7 mouse cellular contexts compared by ENCODE assay signal in genomic region chr16:57166611-57167513, GRCm38 (mm10). TPM values are rescaled to one million over a fixed set of nuclear protein-coding genes. Genes with fewer than 3 reads are reported as not detected.
DNase-seq lines count a peak whose midpoint lies in the region; ATAC-seq and TF ChIP-seq lines count a peak whose summit lies in the region.

Gene Nit2, minus strand, starts transcription at chr16:57167341.

- TF ChIP-seq POLR2A in kidney, adult 2 months (IDR thresholded peaks at IDR 0.05; ENCODE audit: low read depth, low read length): peak; percentile 59
- TF ChIP-seq POLR2A in spleen, adult 2 months (IDR thresholded peaks at IDR 0.05; ENCODE audit: low read depth, low read length): peak; percentile 42; the same call in 1 of the 2 replicates

- H3K36me3 ChIP-seq in embryonic facial prominence, embryonic 12.5 days: peaks cover 16% of the 10 kb centered on the region; the same call in 1 of the 2 replicates
- peaks cover 4% of the 10 kb centered on the region; the same call in 1 of the 2 replicates for H3K36me3 ChIP-seq in kidney, adult 2 months (ENCODE audit: control insufficient read depth, insufficient read depth, low read length)
- H3K36me3 ChIP-seq in limb, embryonic 12.5 days: peaks cover 33% of the 10 kb centered on the region
- peaks cover 10% of the 10 kb centered on the region for H3K36me3 ChIP-seq in midbrain, embryonic 15.5 days (replicated peaks)
- peaks cover 2% of the 10 kb centered on the region for H3K36me3 ChIP-seq in spleen, adult 2 months (ENCODE audit: control insufficient read depth, insufficient read depth, low read length)

- DNase-seq in adrenal gland, postnatal 25 days: peak; percentile 98
- DNase-seq in heart, adult 18-20 months: peak; percentile 96 to 98
- peak; percentile 97 for DNase-seq in kidney, adult 2 months
- peak; percentile 66 to 94 for DNase-seq in spleen, adult 2 months (ENCODE audit: low read depth in 1 of 2, low spot score in 2 of 2)

- H3K9ac ChIP-seq in embryonic facial prominence, embryonic 12.5 days: peak within 1 kb of the TSS; percentile 74
- peak within 1 kb of the TSS; percentile 84 for H3K9ac ChIP-seq in limb, embryonic 12.5 days (replicated peaks)
- H3K9ac ChIP-seq in midbrain, embryonic 15.5 days: peak within 1 kb of the TSS; percentile 86

- H3K9me3 ChIP-seq in embryonic facial prominence, embryonic 12.5 days: no peaks in the 10 kb centered on the region
- H3K9me3 ChIP-seq in limb, embryonic 12.5 days: no peaks in the 10 kb centered on the region
- no peaks in the 10 kb centered on the region for H3K9me3 ChIP-seq in midbrain, embryonic 15.5 days

- peak within 1 kb of the TSS; percentile 89 for H3K27ac ChIP-seq in embryonic facial prominence, embryonic 12.5 days
- peak within 1 kb of the TSS; percentile 62 for H3K27ac ChIP-seq in kidney, adult 2 months (ENCODE audit: insufficient read depth, low read depth, low read length)
- peak within 1 kb of the TSS; percentile 94 for H3K27ac ChIP-seq in limb, embryonic 12.5 days
- peak within 1 kb of the TSS; percentile 87 for H3K27ac ChIP-seq in midbrain, embryonic 15.5 days
- peak within 1 kb of the TSS; percentile 70 for H3K27ac ChIP-seq in spleen, adult 2 months (ENCODE audit: insufficient read depth, low read length)

- H3K4me1 ChIP-seq in embryonic facial prominence, embryonic 12.5 days: 0 out of 2 replicates have a peak, but pooled peaks cover 2% of the 10 kb centered on the region
- peaks cover 27% of the 10 kb centered on the region for H3K4me1 ChIP-seq in kidney, adult 2 months (ENCODE audit: control insufficient read depth, insufficient read depth, low read length)
- H3K4me1 ChIP-seq in limb, embryonic 12.5 days (replicated peaks): no peaks in the 10 kb centered on the region; the same call in none of the 2 replicates
- peaks cover 17% of the 10 kb centered on the region for H3K4me1 ChIP-seq in midbrain, embryonic 15.5 days
- H3K4me1 ChIP-seq in spleen, adult 2 months (ENCODE audit: control insufficient read depth, insufficient read depth, insufficient read length): no peaks in the 10 kb centered on the region; the same call in 1 of the 2 replicates

- no peaks in the 10 kb centered on the region for H3K27me3 ChIP-seq in embryonic facial prominence, embryonic 12.5 days
- H3K27me3 ChIP-seq in kidney, adult 2 months (replicated peaks; ENCODE audit: control insufficient read depth, insufficient read depth, low read length): no peaks in the 10 kb centered on the region
- H3K27me3 ChIP-seq in limb, embryonic 12.5 days: no peaks in the 10 kb centered on the region
- H3K27me3 ChIP-seq in midbrain, embryonic 15.5 days (replicated peaks): no peaks in the 10 kb centered on the region
- H3K27me3 ChIP-seq in spleen, adult 2 months (ENCODE audit: control insufficient read depth, insufficient read depth, low read length): no peaks in the 10 kb centered on the region

- WGBS in embryonic facial prominence, embryonic 12.5 days: under 1% methylated on average over 58 of the region's 58 CpGs
- WGBS in kidney, adult 2 months: under 1% methylated on average over 58 of the region's 58 CpGs
- under 1% methylated on average over 58 of the region's 58 CpGs for WGBS in limb, embryonic 12.5 days
- under 1% methylated on average over 58 of the region's 58 CpGs for WGBS in midbrain, embryonic 15.5 days
- WGBS in spleen, adult 2 months: under 1% methylated on average over 58 of the region's 58 CpGs

- peak; percentile 94 for ATAC-seq in embryonic facial prominence, embryonic 12.5 days (ENCODE audit: insufficient number of reproducible peaks, insufficient read depth, low FRiP score, low TSS enrichment)
- ATAC-seq in limb, embryonic 12.5 days (ENCODE audit: insufficient number of reproducible peaks, insufficient read depth, low FRiP score, low TSS enrichment, low read depth): peak; percentile 97
- peak; percentile 99 for ATAC-seq in midbrain, embryonic 15.5 days (replicated peaks)

- H3K4me3 ChIP-seq in embryonic facial prominence, embryonic 12.5 days: peak within 1 kb of the TSS; percentile 69
- H3K4me3 ChIP-seq in kidney, adult 2 months (ENCODE audit: insufficient read depth, low read depth, low read length): peak within 1 kb of the TSS; percentile 87
- peak within 1 kb of the TSS; percentile 78 for H3K4me3 ChIP-seq in limb, embryonic 12.5 days (replicated peaks)
- peak within 1 kb of the TSS; percentile 94 for H3K4me3 ChIP-seq in midbrain, embryonic 15.5 days
- H3K4me3 ChIP-seq in spleen, adult 2 months (ENCODE audit: extremely low read depth, insufficient read depth, insufficient read length): peak within 1 kb of the TSS; percentile 84

- TF ChIP-seq CTCF in kidney, adult 2 months (conservative IDR thresholded peaks at IDR 0.05; ENCODE audit: insufficient read depth, insufficient read length, low read depth, low read length): peak; percentile 77
- TF ChIP-seq CTCF in spleen, adult 2 months (IDR thresholded peaks at IDR 0.05; ENCODE audit: extremely low read depth, insufficient read depth, insufficient read length, insufficient replicate concordance): peak; percentile 67

- peak within 1 kb of the TSS; percentile 54 for H3K4me2 ChIP-seq in embryonic facial prominence, embryonic 12.5 days (replicated peaks)
- peak within 1 kb of the TSS; percentile 67 for H3K4me2 ChIP-seq in limb, embryonic 12.5 days
- peak within 1 kb of the TSS; percentile 86 for H3K4me2 ChIP-seq in midbrain, embryonic 15.5 days

RNA-seq across cellular contexts. Expression of gene Nit2, which starts in this region (rescaled TPM):
- total RNA-seq in adrenal gland, postnatal 25 days (2021): 53.2 and 61.0 TPM in 2 replicates
- 77.2 and 77.7 TPM in 2 replicates for polyA plus RNA-seq in embryonic facial prominence, embryonic 12.5 days (2016; fragmentation: Nextera tagmentation; extraction: Ambion mirVana)
- total RNA-seq in heart, adult 18-20 months (2021): 10 to 100 TPM; 29.3 to 32.5 TPM
- polyA plus RNA-seq in kidney, adult 2 months (2012; rRNA removed): 75.3 and 83.7 TPM in 2 replicates
- polyA plus RNA-seq in limb, embryonic 12.5 days (2016; fragmentation: Nextera tagmentation; extraction: Ambion mirVana): 78.4 and 85.1 TPM in 2 replicates
- 42.5 and 49.2 TPM in 2 replicates for polyA plus RNA-seq in midbrain, embryonic 15.5 days (2015; fragmentation: Nextera tagmentation; extraction: Ambion mirVana)
- 7.1 and 9.1 TPM in 2 replicates for polyA plus RNA-seq in spleen, adult 2 months (2012; rRNA removed)

Comparison
In these comparisons a context has a peak if more than half of its experiments do, and no peak if none do; other contexts are left out.
1. Peak in every context shown above with its lines: DNase-seq, ATAC-seq, H3K4me3 ChIP-seq and H3K27ac ChIP-seq.